Mouse (Mus musculus) heart, embryonic 16.5 days (tissue): ENCODE measurements around the gene Dnaaf5. TPM values are rescaled to one million over a fixed set of nuclear protein-coding genes. Genes with fewer than 3 reads are reported as not detected.

ENCODE experiments used
- ATAC-seq: fragments of 200-750 bp; cut with Nextera tagmentation; replicated peaks from 2 replicates; pipeline ENCODE4 v1.8.0; 2017; ENCODE audit warnings: moderate number of reproducible peaks; ENCODE audit not compliant: insufficient read depth, low FRiP score; ENCODE audit errors: extremely low read depth
- H3K27ac ChIP-seq: fragments of 300-500 bp; sonication (generic); 2 replicates; pipeline ENCODE4 v1.5.1; 2014; ENCODE audit warnings: mild to moderate bottlenecking, low read length, control low read depth, moderate library complexity
- H3K27me3 ChIP-seq: fragments of 300-500 bp; sonication (generic); 2 replicates; pipeline ENCODE4 v1.6.1; 2014; ENCODE audit warnings: low read length, mixed read lengths; ENCODE audit not compliant: control insufficient read depth, insufficient read depth
- H3K36me3 ChIP-seq: fragments of 300-500 bp; sonication (generic); 2 replicates; pipeline ENCODE4 v1.6.1; 2014; ENCODE audit not compliant: control insufficient read depth, insufficient read depth
- H3K4me1 ChIP-seq: fragments of 300-500 bp; sonication (generic); 2 replicates; pipeline ENCODE4 v1.6.1; 2014; ENCODE audit warnings: low read length, mixed read lengths; ENCODE audit not compliant: control insufficient read depth, insufficient read depth
- H3K4me2 ChIP-seq: fragments of 300-500 bp; sonication (generic); 2 replicates; pipeline ENCODE4 v1.6.1; 2014; ENCODE audit warnings: low read depth, mild to moderate bottlenecking, control low read depth, low read length
- H3K4me3 ChIP-seq: fragments of 300-500 bp; sonication (generic); 2 replicates; pipeline ENCODE4 v1.5.1; 2014; ENCODE audit warnings: mild to moderate bottlenecking, control low read depth, low read length
- H3K9ac ChIP-seq: fragments of 300-500 bp; sonication (generic); 2 replicates; pipeline ENCODE4 v1.6.1; 2014; ENCODE audit warnings: low read length, control low read depth
- H3K9me3 ChIP-seq: fragments of 300-500 bp; sonication (generic); replicated peaks from 2 replicates; pipeline ENCODE4 v1.6.1; 2016; ENCODE audit warnings: low read length; ENCODE audit not compliant: control insufficient read depth
- WGBS: fragments of 180-500 bp; shearing (Covaris S2); extraction: QIAGEN DNeasy Blood & Tissue Kit; methylation state at CpG from one replicate; pipeline ENCODE4 v1.1.7; 2014; 5-methylcytosine and 5-hydroxymethylcytosine counted together
- polyA plus RNA-seq: library from polyadenylated mRNA; unstranded; fragments of >200 nt; fragmentation: Nextera tagmentation; extraction: Ambion mirVana; gene quantifications from 2 replicates; pipeline ENCODE4 v1.2.1, GENCODE M21; 2015

The Dnaaf5 gene
- polyA plus RNA-seq, 1 experiment from 2014 or later, result 6.6 TPM

DNA sequence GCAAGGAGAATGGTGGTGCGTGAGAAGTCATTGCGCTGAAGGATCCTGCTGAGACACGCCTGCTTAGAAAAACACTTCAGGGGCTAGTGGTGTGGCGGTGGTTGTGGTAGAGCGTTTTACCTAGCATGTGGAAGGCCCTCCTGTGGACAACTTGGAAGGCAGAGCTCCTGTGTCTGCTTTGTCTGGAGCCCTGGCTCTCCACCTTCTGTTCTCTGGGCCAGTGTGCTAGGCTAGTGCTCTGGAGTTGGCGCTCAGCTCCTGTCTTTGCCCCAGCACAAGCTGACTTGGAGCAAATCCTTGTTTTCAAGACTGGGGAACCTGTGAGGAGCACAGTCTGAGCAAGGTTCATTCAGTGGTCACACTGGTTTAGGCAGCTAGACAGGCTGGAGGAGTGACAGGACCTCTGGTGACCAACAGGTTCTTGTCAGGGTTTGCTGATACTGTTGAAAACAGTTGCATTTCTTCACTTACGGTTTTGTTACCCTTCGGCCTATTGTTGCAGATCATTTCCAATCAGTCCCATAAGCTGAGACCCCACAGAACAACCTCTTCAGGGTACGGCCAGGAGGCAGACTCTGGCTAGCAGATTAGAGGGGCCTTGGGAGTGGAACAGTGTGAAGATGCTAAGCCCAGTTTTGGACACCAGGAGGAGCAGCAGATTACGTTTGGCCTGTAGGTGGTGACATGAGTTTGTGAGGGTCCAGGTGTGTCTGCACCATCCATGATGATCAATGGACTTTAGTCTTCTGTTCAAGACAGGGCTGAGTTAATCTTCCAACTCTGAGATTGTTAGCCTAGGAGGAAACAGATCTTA, 59.1 kb downstream of the Dnaaf5 start:
- ATAC-seq, result no peak

DNA sequence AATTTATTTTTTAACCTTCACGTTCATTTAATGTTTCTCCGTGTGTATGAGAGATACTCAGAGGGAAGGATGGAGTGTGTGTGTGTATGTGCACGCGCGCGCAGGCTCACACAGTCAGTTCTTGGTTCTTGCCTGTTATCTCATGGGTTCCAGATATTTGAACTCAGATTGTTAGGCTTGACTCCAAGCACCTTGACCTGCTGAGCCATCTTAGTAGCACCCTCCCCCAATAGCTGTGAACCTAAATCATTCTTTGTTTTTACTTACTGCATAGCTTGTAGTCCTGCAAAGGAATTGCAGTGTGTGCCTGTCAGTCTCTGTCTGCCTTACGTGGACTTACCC, 59.6 kb downstream of the Dnaaf5 start:
- Histone ChIP-seq H3K27me3 (no peaks in the 10 kb centered on the region), H3K4me1 (peaks cover 7% of the 10 kb centered on the region), H3K9ac (no peak overlapping the region), H3K4me3 (no peak overlapping the region), H3K4me2 (no peak overlapping the region), H3K27ac (no peak overlapping the region), H3K9me3 (no peaks in the 10 kb centered on the region), H3K36me3 (peaks cover 2% of the 10 kb centered on the region; the same call in 1 of the 2 replicates)
- no peak for ATAC-seq
- 94% methylated on average over 7 of the region's 7 CpGs for WGBS

More for the DNA sequence above, 59.1 kb downstream of the Dnaaf5 start:
- no peaks in the 10 kb centered on the region for H3K9me3 ChIP-seq
- WGBS, result 81% methylated on average over 10 of the region's 10 CpGs
- H3K27me3 ChIP-seq, result no peaks in the 10 kb centered on the region
- H3K4me2 ChIP-seq, result no peak overlapping the region
- no peak overlapping the region for H3K4me3 ChIP-seq
- H3K4me1 ChIP-seq, result peaks cover 6% of the 10 kb centered on the region
- no peak overlapping the region for H3K27ac ChIP-seq
- H3K36me3 ChIP-seq, result peaks cover 2% of the 10 kb centered on the region; the same call in 1 of the 2 replicates
- H3K9ac ChIP-seq, result no peak overlapping the region

DNA sequence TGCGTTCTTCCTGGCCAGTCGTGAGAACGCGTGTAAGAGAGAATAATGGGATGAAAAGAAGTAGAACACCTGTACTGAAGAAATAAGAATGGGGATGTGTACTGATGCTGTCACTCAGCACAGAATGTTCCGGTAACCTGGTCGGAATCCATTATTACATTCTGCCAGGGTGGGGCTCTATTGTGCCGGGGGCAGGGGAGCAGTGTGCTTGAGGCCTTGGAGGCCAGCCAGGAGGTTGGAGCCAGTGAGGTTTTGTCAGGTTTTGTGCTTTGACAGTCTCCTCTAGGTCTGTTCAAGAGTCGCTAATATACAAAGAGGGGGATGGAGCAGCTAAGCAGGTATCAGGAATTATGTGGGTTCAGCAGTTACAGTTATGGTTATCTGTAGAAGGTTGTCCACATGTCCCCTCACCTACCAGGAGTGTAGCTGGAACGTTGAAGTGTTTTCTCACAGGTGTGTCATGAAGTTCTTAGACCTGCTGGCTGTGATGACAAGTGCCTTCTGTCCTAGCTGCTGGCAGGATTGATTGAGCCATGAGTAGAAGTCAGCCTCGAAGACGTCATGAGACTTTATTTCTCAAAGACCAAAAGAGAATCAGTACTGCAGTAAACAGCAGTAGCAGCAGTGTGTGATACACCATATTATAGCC, 61.8 kb downstream of the Dnaaf5 start:
- 74% methylated on average over 11 of the region's 11 CpGs for WGBS
- Histone ChIP-seq H3K27ac (no peak overlapping the region), H3K4me3 (no peak overlapping the region), H3K4me1 (peaks cover 12% of the 10 kb centered on the region), H3K9me3 (no peaks in the 10 kb centered on the region), H3K4me2 (no peak overlapping the region), H3K27me3 (no peaks in the 10 kb centered on the region), H3K36me3 (peaks cover 3% of the 10 kb centered on the region; the same call in 1 of the 2 replicates), H3K9ac (no peak overlapping the region)
- ATAC-seq, result no peak; the same call in 1 of the 2 replicates

DNA sequence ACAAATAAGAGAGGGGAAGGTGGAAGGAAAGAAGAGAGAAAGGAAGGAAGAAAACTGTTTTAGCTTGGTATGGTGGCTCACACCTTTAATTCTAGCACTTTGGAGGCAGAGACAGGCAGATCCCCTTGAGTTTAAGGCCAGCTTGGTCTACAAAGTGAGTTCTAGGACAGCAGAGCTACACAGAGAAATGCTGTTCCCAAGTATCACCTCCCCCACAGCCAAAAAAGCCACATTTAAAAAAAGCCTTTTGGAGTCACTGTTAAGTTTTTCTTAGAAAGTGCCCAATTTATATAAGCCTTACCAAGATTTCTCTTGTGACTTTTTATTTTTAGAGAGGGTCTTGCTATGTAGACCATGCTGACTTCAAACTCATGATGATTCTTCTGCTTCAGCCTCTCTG, 64.3 kb downstream of the Dnaaf5 start:
- Histone ChIP-seq H3K9me3 (no peaks in the 10 kb centered on the region), H3K4me1 (peaks cover 12% of the 10 kb centered on the region), H3K27ac (no peak overlapping the region), H3K9ac (no peak overlapping the region), H3K27me3 (no peaks in the 10 kb centered on the region), H3K36me3 (peaks cover 5% of the 10 kb centered on the region; the same call in 1 of the 2 replicates), H3K4me2 (no peak overlapping the region), H3K4me3 (no peak overlapping the region)
- ATAC-seq, result no peak

DNA sequence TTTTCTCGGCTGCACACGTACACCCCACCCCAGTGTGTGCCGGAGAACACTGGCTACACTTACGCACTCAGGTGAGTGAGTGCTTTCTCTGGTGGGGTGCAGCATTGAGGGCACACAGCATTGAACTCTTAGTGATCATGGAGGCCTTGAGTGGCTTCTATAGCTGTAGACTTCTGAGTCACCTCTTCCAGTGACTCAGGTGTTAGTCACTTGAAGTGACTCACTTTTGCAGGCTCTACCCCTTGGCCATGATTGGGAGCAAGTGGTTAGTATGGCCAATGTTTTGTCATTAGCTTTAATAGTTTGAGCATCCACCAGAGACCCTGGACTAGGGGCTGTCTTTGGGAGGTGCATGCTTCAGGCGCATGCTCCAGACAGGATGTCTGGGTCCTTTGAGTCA, 65.2 kb downstream of the Dnaaf5 start:
- no peak for ATAC-seq
- H3K27me3 ChIP-seq, result no peaks in the 10 kb centered on the region
- 90% methylated on average over 5 of the region's 5 CpGs for WGBS
- H3K9me3 ChIP-seq, result no peaks in the 10 kb centered on the region
- H3K4me1 ChIP-seq, result peaks cover 12% of the 10 kb centered on the region
- no peak overlapping the region for H3K27ac ChIP-seq
- no peak overlapping the region for H3K4me2 ChIP-seq
- peaks cover 5% of the 10 kb centered on the region; the same call in 1 of the 2 replicates for H3K36me3 ChIP-seq
- H3K4me3 ChIP-seq, result no peak overlapping the region
- no peak overlapping the region for H3K9ac ChIP-seq

DNA sequence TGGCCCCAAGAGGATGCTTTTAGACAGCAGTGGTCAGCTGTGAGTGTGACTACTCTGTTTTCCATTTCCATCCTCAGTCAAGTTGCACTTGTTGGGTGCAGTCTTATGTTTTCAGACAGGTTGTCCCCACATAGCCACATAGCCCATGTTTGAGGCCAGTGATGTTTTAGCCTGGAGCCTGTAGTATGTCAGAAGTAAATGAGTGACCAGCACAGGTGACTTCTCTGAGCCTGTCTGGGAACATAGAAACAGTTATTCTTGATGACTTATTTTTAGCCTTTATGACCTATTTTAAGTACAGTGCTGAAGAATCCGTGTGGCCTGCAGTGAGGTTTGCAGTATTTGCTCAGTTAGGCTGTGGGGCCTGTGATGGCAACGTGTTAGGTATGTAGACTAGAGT, 66.1 kb downstream of the Dnaaf5 start:
- Histone ChIP-seq H3K4me1 (peaks cover 12% of the 10 kb centered on the region), H3K36me3 (0 out of 2 replicates have a peak, but pooled peaks cover 5% of the 10 kb centered on the region), H3K9ac (no peak overlapping the region), H3K4me3 (no peak overlapping the region), H3K27ac (no peak overlapping the region), H3K27me3 (no peaks in the 10 kb centered on the region), H3K4me2 (no peak overlapping the region), H3K9me3 (no peaks in the 10 kb centered on the region)
- ATAC-seq, result no peak
- 59% methylated on average over 2 of the region's 2 CpGs for WGBS

DNA sequence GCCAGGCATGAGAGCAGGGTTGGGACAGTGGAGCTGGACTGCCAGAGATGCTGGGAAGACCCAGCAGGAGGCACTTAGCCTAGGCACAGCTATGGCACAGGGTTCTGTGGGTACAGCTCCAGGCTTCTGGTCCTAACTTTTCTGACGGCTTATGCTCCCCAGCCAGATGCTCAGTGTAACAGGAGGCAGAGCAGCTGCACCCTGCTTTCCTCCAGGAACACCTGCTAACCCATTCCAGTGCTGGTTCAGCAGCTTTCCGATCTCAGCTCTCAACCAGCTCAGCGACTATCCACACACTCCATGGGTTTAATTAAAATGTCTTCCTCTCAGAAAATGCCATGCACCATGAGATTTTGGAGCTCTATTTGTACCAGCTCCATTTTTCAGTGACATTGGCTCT, 66.8 kb downstream of the Dnaaf5 start:
- H3K4me3 ChIP-seq, result no peak overlapping the region
- H3K9ac ChIP-seq, result no peak overlapping the region
- no peaks in the 10 kb centered on the region for H3K9me3 ChIP-seq
- H3K27ac ChIP-seq, result no peak overlapping the region
- H3K27me3 ChIP-seq, result no peaks in the 10 kb centered on the region
- H3K4me2 ChIP-seq, result no peak overlapping the region
- H3K36me3 ChIP-seq, result peaks cover 7% of the 10 kb centered on the region; the same call in 1 of the 2 replicates
- 84% methylated on average over 3 of the region's 3 CpGs for WGBS
- ATAC-seq, result no peak
- peaks cover 11% of the 10 kb centered on the region for H3K4me1 ChIP-seq

DNA sequence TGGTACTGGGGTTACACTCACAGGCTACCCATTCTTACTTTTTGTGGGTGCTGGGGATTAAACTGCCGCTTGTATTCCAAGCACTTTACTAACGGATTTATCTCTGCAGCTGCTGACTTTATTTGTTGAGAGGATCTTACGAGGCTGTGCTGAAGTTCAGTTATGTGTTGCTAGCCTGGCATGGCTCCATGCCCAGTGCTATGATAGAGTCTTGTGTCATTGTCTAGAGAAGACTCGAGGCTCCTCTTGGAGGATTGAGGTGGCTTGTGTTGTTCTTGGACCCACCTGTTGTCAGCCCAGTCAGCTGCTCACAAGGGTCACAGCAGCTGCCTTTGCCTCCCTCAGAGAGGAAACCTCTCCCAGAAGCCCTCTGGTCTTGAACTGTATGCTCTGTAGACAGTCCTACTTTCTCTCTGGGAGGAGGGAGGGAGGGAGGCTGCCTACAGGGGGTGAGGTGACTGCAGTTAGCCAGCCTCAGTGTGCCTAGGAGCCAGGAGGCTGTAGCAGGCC, 70.0 kb downstream of the Dnaaf5 start:
- 65% methylated on average over 4 of the region's 4 CpGs for WGBS
- no peak overlapping the region for H3K27ac ChIP-seq
- no peaks in the 10 kb centered on the region for H3K9me3 ChIP-seq
- peaks cover 10% of the 10 kb centered on the region; the same call in 1 of the 2 replicates for H3K36me3 ChIP-seq
- no peak for ATAC-seq
- H3K4me3 ChIP-seq, result no peak overlapping the region
- H3K27me3 ChIP-seq, result no peaks in the 10 kb centered on the region
- H3K9ac ChIP-seq, result no peak overlapping the region
- H3K4me2 ChIP-seq, result no peak overlapping the region
- H3K4me1 ChIP-seq, result peaks cover 5% of the 10 kb centered on the region; the same call in 1 of the 2 replicates

DNA sequence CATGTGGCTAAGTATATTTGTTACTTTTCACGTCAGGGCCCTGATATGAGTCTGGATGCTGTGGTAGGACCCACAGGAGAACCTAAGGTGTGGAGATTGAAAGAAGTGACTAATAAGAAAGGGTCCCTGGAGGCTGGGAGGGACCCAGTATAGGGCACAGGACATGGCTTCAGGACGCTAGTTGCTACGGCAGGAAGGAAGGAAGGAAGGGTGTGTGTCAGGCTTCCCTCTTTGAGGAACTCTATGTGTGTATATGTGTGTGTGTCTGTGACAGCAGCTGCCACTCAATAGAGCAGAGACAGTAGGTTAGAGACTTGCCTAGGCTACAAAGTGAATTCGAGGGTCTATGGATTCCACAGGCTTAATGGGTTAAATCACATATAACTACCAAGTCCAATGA, 70.6 kb downstream of the Dnaaf5 start:
- Histone ChIP-seq H3K36me3 (peaks cover 13% of the 10 kb centered on the region), H3K4me1 (peaks cover 5% of the 10 kb centered on the region; the same call in 1 of the 2 replicates), H3K9me3 (no peaks in the 10 kb centered on the region), H3K27me3 (no peaks in the 10 kb centered on the region), H3K27ac (no peak overlapping the region), H3K4me3 (no peak overlapping the region), H3K9ac (no peak overlapping the region), H3K4me2 (no peak overlapping the region)
- WGBS, result 71% methylated on average over 4 of the region's 4 CpGs
- ATAC-seq, result no peak
